Comparison of ENCODE assay signal across 12 mouse cellular contexts in the genomic region with DNA sequence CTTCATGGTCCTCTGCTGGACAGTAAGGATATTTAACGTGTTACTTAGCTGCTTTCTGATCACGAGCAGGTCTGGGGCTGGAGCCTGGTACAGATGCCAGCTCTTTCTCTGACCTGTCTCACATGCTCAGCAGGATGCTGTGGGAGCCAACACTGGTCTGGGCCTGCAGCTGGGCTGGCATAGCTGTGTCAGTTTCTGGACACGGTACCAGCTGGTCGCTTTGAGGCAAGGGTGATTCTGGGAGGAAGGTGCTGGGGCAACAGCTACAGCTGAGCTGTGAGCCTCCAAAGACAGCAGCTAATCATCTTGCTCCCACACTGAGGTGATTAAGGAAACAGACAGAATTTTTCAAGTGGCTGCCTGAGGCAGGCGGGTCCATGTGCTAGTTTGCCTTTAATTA. TPM values are rescaled to one million over a fixed set of nuclear protein-coding genes. Genes with fewer than 3 reads are reported as not detected.
DNase-seq lines count a peak whose midpoint lies in the region; ATAC-seq and TF ChIP-seq lines count a peak whose summit lies in the region.
"Had no signal": no experiment of that assay in that cellular context is flagged by ENCODE, and none has a peak within 500 bp of the region (broad histone marks: within the 10 kb centered on the region; RNA-seq: fewer than 3 reads in every experiment).

No protein-coding gene starts in this region.

- H3K9me3 ChIP-seq in embryonic facial prominence, embryonic 14.5 days (ENCODE audit: control insufficient read depth, low read length): no peaks in the 10 kb centered on the region
- no peaks in the 10 kb centered on the region for H3K9me3 ChIP-seq in hindbrain, embryonic 16.5 days (ENCODE audit: control insufficient read depth, low read length)
- no peaks in the 10 kb centered on the region for H3K9me3 ChIP-seq in kidney, embryonic 16.5 days (ENCODE audit: low read length)

- peak; percentile 39 for DNase-seq in gastrocnemius, adult 2 months
- DNase-seq in gastrocnemius, adult 8-10 months (ENCODE audit: low spot score in 2 of 2): no peak
- peak; percentile 74 for DNase-seq in MN1 (ENCODE audit: low spot score)
- no peak for DNase-seq in embryonic facial prominence, embryonic 14.5 days (ENCODE audit: low spot score)
- DNase-seq in right cerebral cortex, postnatal 25 days: no peak
- DNase-seq in adrenal gland, postnatal 10 days: no peak
- DNase-seq: heart, postnatal 10 days; kidney, adult 11 months; liver, postnatal 0 days had no signal

- intact Hi-C loops in gastrocnemius, adult 2 months (cut with DNase I): no loop called here

- 0 out of 2 replicates have a peak, but pooled peaks have one; percentile 9 for ATAC-seq in embryonic facial prominence, embryonic 14.5 days (ENCODE audit: low read depth)
- ATAC-seq in hindbrain, embryonic 16.5 days: peak; percentile 67
- ATAC-seq in kidney, embryonic 16.5 days (ENCODE audit: low FRiP score, low TSS enrichment): no peak
- ATAC-seq: CD4-positive, CD25-positive, alpha-beta regulatory T cell, adult 4 months; liver, postnatal 0 days had no signal

- H3K27ac ChIP-seq in gastrocnemius, adult 2 months: no peak overlapping the region
- H3K27ac ChIP-seq in embryonic facial prominence, embryonic 14.5 days (replicated peaks; ENCODE audit: low read depth, low read length): no peak overlapping the region
- H3K27ac ChIP-seq in hindbrain, embryonic 16.5 days (ENCODE audit: low read depth, low read length): no peak overlapping the region; the same call in 1 of the 2 replicates
- H3K27ac ChIP-seq in kidney, embryonic 16.5 days (ENCODE audit: low read length): no peak overlapping the region

- no peak overlapping the region for H3K4me2 ChIP-seq in embryonic facial prominence, embryonic 14.5 days (ENCODE audit: low read depth, low read length)
- no peak overlapping the region for H3K4me2 ChIP-seq in hindbrain, embryonic 16.5 days (ENCODE audit: low read length)
- no peak overlapping the region for H3K4me2 ChIP-seq in kidney, embryonic 16.5 days (replicated peaks; ENCODE audit: low read depth, low read length)

- TF ChIP-seq CTCF in gastrocnemius, adult 2 months (IDR thresholded peaks at IDR 0.05): no peak

- no peak overlapping the region for H3K4me3 ChIP-seq in gastrocnemius, adult 2 months
- H3K4me3 ChIP-seq in embryonic facial prominence, embryonic 14.5 days (ENCODE audit: low read depth, low read length): no peak overlapping the region
- no peak overlapping the region for H3K4me3 ChIP-seq in hindbrain, embryonic 16.5 days (ENCODE audit: low read length)
- no peak overlapping the region for H3K4me3 ChIP-seq in kidney, embryonic 16.5 days (ENCODE audit: low read length)

- H3K4me1 ChIP-seq in embryonic facial prominence, embryonic 14.5 days (ENCODE audit: control insufficient read depth, insufficient read depth, low read length): 0 out of 2 replicates have a peak, but pooled peaks cover 8% of the 10 kb centered on the region
- peaks cover 8% of the 10 kb centered on the region for H3K4me1 ChIP-seq in hindbrain, embryonic 16.5 days (ENCODE audit: control insufficient read depth, insufficient read depth, low read depth, low read length)
- H3K4me1 ChIP-seq in kidney, embryonic 16.5 days (ENCODE audit: insufficient read depth, low read length): no peaks in the 10 kb centered on the region

- WGBS in embryonic facial prominence, embryonic 14.5 days: 51% methylated on average over 5 of the region's 5 CpGs
- WGBS in hindbrain, embryonic 16.5 days: 48% methylated on average over 5 of the region's 5 CpGs
- WGBS in kidney, embryonic 16.5 days: 73% methylated on average over 5 of the region's 5 CpGs

- H3K27me3 ChIP-seq in embryonic facial prominence, embryonic 14.5 days (replicated peaks; ENCODE audit: control insufficient read depth, insufficient read depth, low read length): no peaks in the 10 kb centered on the region
- no peaks in the 10 kb centered on the region for H3K27me3 ChIP-seq in hindbrain, embryonic 16.5 days (replicated peaks; ENCODE audit: control insufficient read depth, insufficient read depth, low read length)
- H3K27me3 ChIP-seq in kidney, embryonic 16.5 days (ENCODE audit: insufficient read depth, low read length): no peaks in the 10 kb centered on the region

- H3K36me3 ChIP-seq in embryonic facial prominence, embryonic 14.5 days (ENCODE audit: control insufficient read depth, insufficient read depth, low read length): no peaks in the 10 kb centered on the region
- H3K36me3 ChIP-seq in hindbrain, embryonic 16.5 days (ENCODE audit: control insufficient read depth, insufficient read depth, low read length): no peaks in the 10 kb centered on the region
- no peaks in the 10 kb centered on the region for H3K36me3 ChIP-seq in kidney, embryonic 16.5 days (ENCODE audit: insufficient read depth, low read length)

- no peak overlapping the region for H3K9ac ChIP-seq in embryonic facial prominence, embryonic 14.5 days (ENCODE audit: low read depth, low read length)
- H3K9ac ChIP-seq in hindbrain, embryonic 16.5 days (ENCODE audit: low read depth, low read length): 0 out of 2 replicates have a peak overlapping the region, but pooled peaks have one; percentile 13
- H3K9ac ChIP-seq in kidney, embryonic 16.5 days (replicated peaks; ENCODE audit: low read length): no peak overlapping the region
- H3K9ac ChIP-seq: liver, postnatal 0 days had no signal

RNA-seq across cellular contexts. Expression of a gene that starts 46.1 kb away (rescaled TPM):
- total RNA-seq in gastrocnemius, adult 2 months (2021): under 1 TPM; 0.41 to 0.61 TPM
- under 1 TPM in 2 of 4 experiments, not detected in 2; 0.12 to 0.72 TPM for total RNA-seq in gastrocnemius, adult 8-10 months (2022)
- 2.9 and 3.1 TPM in 2 replicates for polyA plus RNA-seq in embryonic facial prominence, embryonic 14.5 days (2014; fragmentation: Nextera tagmentation; extraction: Ambion mirVana)
- polyA plus RNA-seq in hindbrain, embryonic 16.5 days (2015; fragmentation: Nextera tagmentation; extraction: Ambion mirVana): 27.4 and 28.3 TPM in 2 replicates
- 10 to 100 TPM in 1 of 2 experiments, 1 to 10 TPM in 1; 9.0 to 11.4 TPM for total RNA-seq in adrenal gland, postnatal 10 days (2021)
- polyA plus RNA-seq in kidney, embryonic 16.5 days (2015; fragmentation: Nextera tagmentation; extraction: Ambion mirVana): 12.6 and 13.3 TPM in 2 replicates

Comparison
In these comparisons a context has a peak if more than half of its experiments do, and no peak if none do; other contexts are left out.
1. DNase-seq: peak in gastrocnemius, adult 2 months (single experiment) and MN1 (single experiment); none in gastrocnemius, adult 8-10 months (0 of 2), embryonic facial prominence, embryonic 14.5 days (single experiment), right cerebral cortex, postnatal 25 days (single experiment) and adrenal gland, postnatal 10 days (single experiment).
2. RNA of a gene that starts 46.1 kb away (total RNA-seq): 9.0 to 11.4 TPM in adrenal gland, postnatal 10 days; 0.41 to 0.61 TPM in gastrocnemius, adult 2 months and 0.12 to 0.72 TPM in gastrocnemius, adult 8-10 months; every median in the first group is over 4 times any median in the second.